Mouse (Mus musculus) C2C12 (cell line): ENCODE results near the gene H2afy.

Experiments
- CEBPB ChIP-seq: IDR thresholded peaks from one replicate; pipeline ENCODE4 v1.6.1; 2011; ENCODE audit warnings: low read depth, mild to moderate bottlenecking, control low read depth, moderate library complexity
- CTCF ChIP-seq: IDR thresholded peaks from one replicate; pipeline ENCODE4 v1.5.1; 2011; ENCODE audit not compliant: control insufficient read depth, insufficient read depth, insufficient read length
- FOSL1 ChIP-seq: IDR thresholded peaks from one replicate; pipeline ENCODE4 v1.8.0; 2011; ENCODE audit warnings: mild to moderate bottlenecking, low read length; ENCODE audit not compliant: poor library complexity, insufficient read depth, severe bottlenecking
- MAX ChIP-seq: IDR thresholded peaks from one replicate; pipeline ENCODE4 v1.6.1; 2011; ENCODE audit warnings: mild to moderate bottlenecking, control low read depth
- MYOD1 ChIP-seq: IDR thresholded peaks from one replicate; pipeline ENCODE4 v1.6.1; 2011; ENCODE audit warnings: low read depth; ENCODE audit not compliant: control insufficient read depth, insufficient read length
- MYOG ChIP-seq: IDR thresholded peaks from one replicate; pipeline ENCODE4 v1.6.1; 2011; ENCODE audit not compliant: control insufficient read depth, insufficient read length; ENCODE audit errors: extremely low read depth
- USF1 ChIP-seq: IDR thresholded peaks from one replicate; pipeline ENCODE4 v1.6.1; 2011; ENCODE audit warnings: low read depth, mild to moderate bottlenecking, control low read depth, moderate library complexity

GRCm38 (mm10) chr13:56057761-56058160 lies 78.4 kb downstream of the H2afy start:
- TF ChIP-seq CTCF = no peak
- no peak for TF ChIP-seq CEBPB
- TF ChIP-seq USF1 = no peak
- no peak for TF ChIP-seq MAX
- no peak for TF ChIP-seq MYOG
- no peak for TF ChIP-seq MYOD1
- no peak for TF ChIP-seq FOSL1
